Mouse (Mus musculus) embryo, embryonic 11 days (tissue): ENCODE data around the gene Mia2.
A peak's percentile ranks its signal among the peaks of the same experiment; 100 is the strongest.
"Not testable (repeated sequence)": the region's sequence is repeated elsewhere in the genome, so short reads cannot be mapped to it uniquely, and the experiment has no call there.

ENCODE experiments used
- DNase-seq: peaks from one replicate; pipeline ENCODE4 v3.0.0-alpha.2; 2015

Gene Mia2

GRCm38 (mm10) chr12:59095104-59096025 lies at the start of gene Mia2:
Mia2 (plus strand) TSS chr12:59095799.
- DNase-seq = no peak

GRCm38 (mm10) chr12:59052470-59052869 lies 43.1 kb upstream of the Mia2 start:
- DNase-seq = no peak

- DNase-seq = no peak
Observed at GRCm38 (mm10) chr12:59053166-59053565, 42.4 kb upstream of the Mia2 start.

- DNase-seq = no peak
Observed at GRCm38 (mm10) chr12:59053976-59054375, 41.6 kb upstream of the Mia2 start.

- DNase-seq = no peak
Observed at GRCm38 (mm10) chr12:59055196-59055850, 40.3 kb upstream of the Mia2 start.

- DNase-seq = no peak
Observed at GRCm38 (mm10) chr12:59056222-59056621, 39.4 kb upstream of the Mia2 start.

- not testable (repeated sequence) for DNase-seq
Observed at GRCm38 (mm10) chr12:59058242-59058641, 37.4 kb upstream of the Mia2 start.

- DNase-seq = no peak
Observed at GRCm38 (mm10) chr12:59060322-59060721, 35.3 kb upstream of the Mia2 start.

- DNase-seq = peak; percentile 90
Observed at GRCm38 (mm10) chr12:59060993-59061595, 34.5 kb upstream of the Mia2 start, which contains the start of gene Trappc6b. Trappc6b (minus strand) TSS chr12:59061472.

GRCm38 (mm10) chr12:59064837-59065236 lies 30.8 kb upstream of the Mia2 start:
- DNase-seq = no peak

- DNase-seq = no peak
Observed at GRCm38 (mm10) chr12:59065776-59066175, 29.8 kb upstream of the Mia2 start.

- peak; percentile 98 for DNase-seq
Observed at GRCm38 (mm10) chr12:59066448-59067077, 29.0 kb upstream of the Mia2 start, which contains the start of gene Pnn. Pnn (plus strand) TSS chr12:59066884.

- DNase-seq = peak; percentile 51
Observed at GRCm38 (mm10) chr12:59067095-59067494, 28.5 kb upstream of the Mia2 start.

- DNase-seq = no peak
Observed at GRCm38 (mm10) chr12:59068791-59069190, 26.8 kb upstream of the Mia2 start.

- DNase-seq = no peak
Observed at GRCm38 (mm10) chr12:59072286-59072685, 23.3 kb upstream of the Mia2 start.

GRCm38 (mm10) chr12:59074052-59074451 lies 21.5 kb upstream of the Mia2 start:
- DNase-seq = no peak

- DNase-seq = no peak
Observed at GRCm38 (mm10) chr12:59076996-59077395, 18.6 kb upstream of the Mia2 start.

GRCm38 (mm10) chr12:59077883-59078282 lies 17.7 kb upstream of the Mia2 start:
- no peak for DNase-seq

GRCm38 (mm10) chr12:59080461-59080860 lies 15.1 kb upstream of the Mia2 start:
- no peak for DNase-seq

- DNase-seq = no peak
Observed at GRCm38 (mm10) chr12:59084446-59084845, 11.2 kb upstream of the Mia2 start.

GRCm38 (mm10) chr12:59086171-59086570 lies 9.4 kb upstream of the Mia2 start:
- DNase-seq = no peak

- DNase-seq = no peak
Observed at GRCm38 (mm10) chr12:59093543-59093942, 2.1 kb upstream of the Mia2 start.

- DNase-seq = no peak
Observed at GRCm38 (mm10) chr12:59104771-59105170, 9.2 kb downstream of the Mia2 start.
